Mouse (Mus musculus) left cerebral cortex, adult 6 months (tissue): Measurements from ENCODE around the gene Tmem239. TPM values are rescaled to one million over a fixed set of nuclear protein-coding genes. Genes with fewer than 3 reads are reported as not detected.

Experiments
- long read RNA-seq, 2 experiments: library from polyadenylated mRNA; unstranded; transcript quantifications; one replicate each; pipeline ENCODE4 v2.0.0; 2019 to 2020
- polyA plus RNA-seq: library from polyadenylated mRNA; unstranded; fragments of <200 nt; fragmentation: Nextera tagmentation; gene quantifications from 2 replicates; pipeline ENCODE4 v1.2.3, GENCODE M21; 2021

Tmem239 gene
- polyA plus RNA-seq: not detected in 2 replicates
- long read RNA-seq, experiment 1: 0 reads
- long read RNA-seq, experiment 2: 0 reads

DNA sequence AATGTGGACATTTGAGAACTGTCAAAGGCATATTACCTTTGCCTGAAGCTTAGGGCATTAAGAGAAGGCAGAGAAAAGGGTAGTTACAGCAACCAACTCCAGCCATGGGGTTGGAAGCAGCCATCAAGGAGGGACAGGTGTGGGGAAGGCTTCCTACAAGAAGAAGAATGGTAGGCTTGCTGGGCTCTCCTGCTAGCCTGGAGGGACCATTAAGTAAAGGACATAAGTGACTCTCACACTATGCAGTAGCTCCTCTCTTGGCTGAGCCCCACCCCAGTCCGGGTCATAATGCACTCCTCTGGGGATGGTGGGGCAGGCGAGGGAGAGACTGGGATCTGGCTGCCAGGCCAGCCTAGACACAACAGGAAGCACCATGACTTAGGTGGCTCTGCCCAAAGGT lies at the start of gene Tmem239:
TSS of gene Tmem239 (plus strand) at position 301 of the 400 bp plus-strand sequence.

DNA sequence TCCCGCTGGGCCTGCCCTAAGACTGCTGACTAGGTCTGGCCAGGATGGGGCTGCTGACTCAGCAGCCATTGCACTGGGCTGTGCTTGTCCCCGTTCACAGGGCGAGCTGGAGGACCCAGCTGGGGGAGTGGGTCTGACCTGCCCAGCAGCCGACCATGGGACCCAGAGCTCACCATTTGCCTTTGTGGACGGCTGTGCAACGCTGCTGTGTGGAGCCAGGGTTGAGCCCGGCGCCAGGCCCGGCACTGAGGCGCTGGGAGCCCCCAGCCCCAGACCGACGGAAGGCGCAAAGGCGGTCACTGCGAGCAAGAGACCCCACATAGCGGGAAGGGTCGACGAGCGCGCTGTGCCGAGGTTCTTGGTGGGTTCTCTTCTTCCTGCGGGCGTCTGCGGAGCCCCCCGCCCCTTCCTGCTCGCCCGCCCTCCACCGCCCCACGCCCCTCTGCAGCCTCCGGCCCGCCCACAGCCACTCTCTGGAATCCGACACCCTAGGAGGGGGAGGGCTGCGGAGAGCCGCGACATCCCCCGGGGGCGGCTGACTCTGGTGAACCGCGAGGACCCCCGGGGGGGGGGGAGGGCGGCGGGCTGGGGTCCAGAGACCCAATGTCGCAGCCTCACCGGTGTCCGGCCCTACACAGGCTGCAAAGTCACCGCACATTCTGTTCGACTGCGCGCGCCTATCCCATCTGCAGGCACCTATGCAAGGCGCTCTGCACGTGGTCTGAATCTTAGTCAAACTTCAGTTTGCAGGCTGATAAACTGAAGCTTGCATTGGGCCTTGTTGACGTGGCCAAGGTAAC lies 8.9 kb upstream of the Tmem239 start, which contains the start of gene Cpxm1:
TSS of gene Cpxm1 (minus strand) at position 389 of the 800 bp plus-strand sequence.

DNA sequence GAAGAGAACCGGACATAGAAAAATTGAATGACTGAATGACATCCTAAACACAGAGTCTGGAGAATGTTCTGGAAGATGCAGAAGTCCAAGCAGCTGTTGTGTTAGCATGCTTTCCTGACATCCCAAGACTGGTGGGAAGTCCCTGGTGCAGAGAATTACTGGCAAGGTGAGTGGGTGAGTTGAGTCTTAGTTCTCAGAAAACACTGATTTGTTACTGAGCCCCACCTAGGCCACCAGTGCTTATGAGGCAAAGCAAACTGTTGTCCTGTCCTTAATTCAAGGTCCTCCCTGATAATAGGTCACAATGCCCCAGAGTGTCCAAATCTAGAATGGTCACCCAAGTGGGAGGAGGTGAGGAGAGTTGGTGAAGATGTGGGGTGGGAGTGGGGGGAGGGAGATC lies 1.3 kb upstream of the Tmem239 start, which contains the start of the genes Gm28372 and 1700020A23Rik:
TSS of gene Gm28372 (plus strand) at position 301 of the 400 bp plus-strand sequence.
TSS of gene 1700020A23Rik (plus strand) at position 321 of the 400 bp plus-strand sequence.

DNA sequence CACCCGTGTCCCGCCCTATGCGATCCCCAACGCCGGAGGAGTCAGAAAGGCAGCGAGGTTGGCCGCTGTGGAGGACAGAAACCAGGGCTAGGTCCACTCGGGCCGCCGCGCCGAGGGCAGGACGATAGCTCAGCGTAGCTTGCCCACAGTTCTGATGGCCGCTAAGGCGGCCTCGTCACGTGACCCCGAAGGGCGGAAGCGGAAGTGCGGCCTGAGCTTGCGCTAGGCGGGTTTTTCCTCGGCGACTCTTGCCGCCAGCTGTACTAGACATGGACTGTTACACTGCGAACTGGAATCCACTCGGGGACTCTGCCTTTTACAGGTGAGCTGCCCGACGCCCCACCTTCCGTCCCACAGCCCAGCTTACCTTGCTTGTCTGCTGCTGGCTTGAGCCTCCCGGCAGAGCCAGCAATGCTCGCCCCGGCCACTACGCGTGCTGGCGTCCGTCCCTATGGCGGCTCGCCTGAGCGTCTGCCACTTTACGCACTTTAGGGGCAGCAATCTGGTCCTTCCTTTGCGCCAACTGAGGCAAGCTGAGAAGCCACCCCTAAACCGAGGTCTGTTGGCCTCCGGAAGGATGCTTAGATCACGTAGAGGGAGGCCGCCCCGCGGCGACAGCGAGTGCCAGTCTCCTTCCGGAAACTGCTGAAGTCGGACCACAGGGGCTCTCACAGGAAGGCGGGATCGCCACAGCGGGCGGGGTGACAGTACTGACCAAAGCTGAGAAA lies 18.0 kb downstream of the Tmem239 start, which contains the start of the genes Vps16 and Pced1a:
TSS of gene Vps16 (plus strand) at position 214 of the 728 bp plus-strand sequence.
TSS of gene Pced1a (minus strand) at position 576 of the 728 bp plus-strand sequence.

DNA sequence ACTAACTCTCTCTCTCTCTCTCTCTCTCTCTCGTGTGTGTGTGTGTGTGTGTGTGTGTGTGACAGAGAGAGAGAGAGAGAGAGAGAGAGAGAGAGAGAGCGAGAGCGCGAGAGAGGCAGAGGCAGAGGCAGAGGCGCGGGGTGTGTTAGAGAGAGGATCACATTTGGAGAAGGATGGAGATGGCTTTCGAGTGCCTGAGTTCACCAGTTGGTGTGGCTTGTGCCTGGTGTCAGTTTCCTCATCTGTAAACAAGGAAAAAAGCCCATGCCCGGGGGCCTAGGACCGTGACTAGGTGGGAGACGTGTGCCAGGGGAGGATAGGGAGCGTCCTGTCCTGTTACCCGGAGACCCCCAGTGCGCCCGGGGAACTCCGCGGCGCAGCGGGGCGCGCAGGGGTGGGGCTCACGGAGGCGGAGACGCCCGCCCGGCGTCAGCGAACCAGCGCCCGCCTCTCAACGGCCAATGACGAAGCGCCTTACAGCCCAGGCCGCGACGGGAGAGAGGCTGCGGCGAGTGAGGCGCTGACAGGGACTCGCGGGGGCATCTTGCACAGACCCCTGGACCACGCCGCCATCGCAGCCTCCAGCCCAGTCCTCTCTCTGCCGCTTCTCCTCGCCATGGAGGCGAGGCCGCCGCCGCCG lies 43.6 kb downstream of the Tmem239 start, which contains the start of gene Ptpra:
TSS of gene Ptpra (plus strand) at position 485 of the 640 bp plus-strand sequence.

Other genes starting within 250 kb of the Tmem239 start
- 201 and 239 TPM in 2 replicates for gene Snrpb, start 227.1 kb upstream of the Tmem239 start, polyA plus RNA-seq
- gene Tmc2, start 211.3 kb upstream of the Tmem239 start, polyA plus RNA-seq: not detected in 2 replicates
- gene Nop56, start 132.0 kb upstream of the Tmem239 start, polyA plus RNA-seq: 52.1 and 80.5 TPM in 2 replicates
- gene Idh3b, start 121.9 kb upstream of the Tmem239 start, polyA plus RNA-seq: 379 and 452 TPM in 2 replicates
- 0.51 and 0.83 TPM in 2 replicates for gene Ebf4, start 111.3 kb upstream of the Tmem239 start, polyA plus RNA-seq
- gene Cpxm1, start 8.9 kb upstream of the Tmem239 start, polyA plus RNA-seq: 3.1 and 4.3 TPM in 2 replicates
- not detected in 2 replicates for gene Gm28372, start 1.2 kb upstream of the Tmem239 start, polyA plus RNA-seq
- gene 1700020A23Rik, start 1.2 kb upstream of the Tmem239 start, polyA plus RNA-seq: not detected in 2 replicates
- 33.3 and 46.6 TPM in 2 replicates for gene Vps16, start 17.9 kb downstream of the Tmem239 start, polyA plus RNA-seq
- gene Pced1a, start 18.2 kb downstream of the Tmem239 start, polyA plus RNA-seq: 7.8 and 9.5 TPM in 2 replicates
- 32.4 and 125 TPM in 2 replicates for gene Ptpra, start 43.8 kb downstream of the Tmem239 start, polyA plus RNA-seq
- gene Mrps26, start 157.3 kb downstream of the Tmem239 start, polyA plus RNA-seq: 141 and 170 TPM in 2 replicates
- 0.53 TPM in 1 of 2 replicates, not detected in the other for gene Oxt, start 169.7 kb downstream of the Tmem239 start, polyA plus RNA-seq
- gene Avp, start 176.1 kb downstream of the Tmem239 start, polyA plus RNA-seq: 1.3 and 6.6 TPM in 2 replicates
- 3.2 and 3.6 TPM in 2 replicates for gene Fastkd5, start 223.5 kb downstream of the Tmem239 start, polyA plus RNA-seq
- 8.8 TPM in 2 replicates for gene Ubox5, start 223.6 kb downstream of the Tmem239 start, polyA plus RNA-seq
- gene Lzts3, start 236.3 kb downstream of the Tmem239 start, polyA plus RNA-seq: 6.4 and 10.5 TPM in 2 replicates